Mouse (Mus musculus): ENCODE results near the gene Ikbkg. TPM values are rescaled to one million over a fixed set of nuclear protein-coding genes. Genes with fewer than 3 reads are reported as not detected.

The Ikbkg gene
- total and polyA plus RNA-seq, 2 experiments, result 32.8 to 50.5 TPM

DNA sequence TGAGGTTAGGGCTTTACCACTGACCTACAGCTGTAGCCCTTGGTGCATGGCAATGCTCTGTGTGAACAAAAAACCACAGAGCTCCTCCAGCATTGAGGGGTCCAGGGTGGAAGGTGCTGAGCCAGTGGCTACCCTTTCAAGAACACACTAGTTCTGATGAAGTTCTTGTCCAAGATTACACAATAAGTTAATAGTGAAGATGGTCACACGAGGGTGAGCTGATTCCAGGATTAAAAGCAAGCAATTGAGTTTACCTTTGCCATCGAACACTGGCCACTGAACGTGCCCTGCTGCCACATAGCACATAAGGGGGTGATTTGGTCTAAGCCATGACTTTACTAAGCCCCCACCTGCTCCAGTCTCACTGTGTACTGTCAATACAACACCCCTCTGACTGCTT, 34.0 kb downstream of the Ikbkg start:
- 16% methylated on average over 3 of the region's 3 CpGs for WGBS
- Histone ChIP-seq H3K27me3 (ENCODE audit: control insufficient read depth, insufficient read depth, low read length) (no peaks in the 10 kb centered on the region), H3K9ac (ENCODE audit: low read depth, low read length) (peak overlapping the region; percentile 57; the same call in 1 of the 2 replicates), H3K4me1 (ENCODE audit: control insufficient read depth, insufficient read depth, low read length) (peaks cover 14% of the 10 kb centered on the region), H3K79me2 (ENCODE audit: control insufficient read depth, insufficient read depth, low read length) (peaks cover 10% of the 10 kb centered on the region; the same call in 1 of the 2 replicates), H3K4me3 (ENCODE audit: insufficient read depth, low read depth, low read length) (no peak overlapping the region; the same call in 1 of the 2 replicates), H3K36me3 (ENCODE audit: control insufficient read depth, insufficient read depth, low read length) (peaks cover 16% of the 10 kb centered on the region), H3K27ac (replicated peaks; ENCODE audit: insufficient read depth, low read depth, low read length) (peak overlapping the region; percentile 78)
- peak; percentile 57 for DNase-seq (ENCODE audit: extremely low read depth, low read depth, low spot score)
- no peak for TF ChIP-seq POLR2A (IDR thresholded peaks at IDR 0.05; ENCODE audit: extremely low read depth, insufficient read depth, low read length)
- no peak for TF ChIP-seq CTCF (IDR thresholded peaks at IDR 0.05; ENCODE audit: low read depth, low read length)

DNA sequence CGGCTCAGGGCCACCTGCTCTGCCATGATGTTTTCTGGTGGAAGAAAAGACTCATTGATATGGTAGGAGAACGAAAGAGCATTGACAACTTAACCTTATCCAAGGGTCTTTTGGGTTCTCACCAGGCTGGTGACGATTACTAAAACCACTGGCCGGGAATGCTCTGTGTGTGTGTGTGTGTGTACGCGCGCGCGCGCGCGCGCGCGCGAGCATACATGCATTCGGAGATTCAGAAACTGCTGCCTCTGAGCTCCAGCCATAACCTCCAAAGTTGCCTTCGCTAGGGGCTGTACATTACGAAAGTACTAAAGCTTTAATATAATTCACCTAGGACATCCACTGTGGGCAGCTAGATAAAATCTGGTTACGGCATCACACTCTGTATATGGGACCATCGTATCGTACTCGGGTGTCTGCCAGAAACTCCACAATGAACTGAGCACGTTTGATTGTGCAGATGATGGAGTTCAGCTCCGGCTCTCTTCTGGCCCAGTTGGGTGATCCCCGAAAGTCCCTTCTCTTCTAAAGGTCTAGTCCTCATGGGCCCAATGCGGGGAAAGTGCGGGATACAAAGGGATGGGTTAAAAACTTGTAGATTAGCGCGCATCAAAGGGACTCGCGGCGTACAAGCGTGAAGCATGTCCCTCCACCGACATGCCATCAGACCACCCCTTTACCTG, 35.2 kb downstream of the Ikbkg start:
- peak; percentile 24 for DNase-seq (ENCODE audit: extremely low read depth, low read depth, low spot score)
- Histone ChIP-seq H3K27ac (replicated peaks; ENCODE audit: insufficient read depth, low read depth, low read length) (0 out of 2 replicates have a peak overlapping the region, but pooled peaks have one; percentile 14), H3K27me3 (ENCODE audit: control insufficient read depth, insufficient read depth, low read length) (no peaks in the 10 kb centered on the region), H3K36me3 (ENCODE audit: control insufficient read depth, insufficient read depth, low read length) (peaks cover 24% of the 10 kb centered on the region), H3K9ac (ENCODE audit: low read depth, low read length) (peak overlapping the region; percentile 43), H3K4me1 (ENCODE audit: control insufficient read depth, insufficient read depth, low read length) (peaks cover 14% of the 10 kb centered on the region), H3K4me3 (ENCODE audit: insufficient read depth, low read depth, low read length) (peak overlapping the region; percentile 71), H3K79me2 (ENCODE audit: control insufficient read depth, insufficient read depth, low read length) (peaks cover 10% of the 10 kb centered on the region; the same call in 1 of the 2 replicates)
- TF ChIP-seq POLR2A (IDR thresholded peaks at IDR 0.05; ENCODE audit: extremely low read depth, insufficient read depth, low read length) (no peak), CTCF (IDR thresholded peaks at IDR 0.05; ENCODE audit: low read depth, low read length) (no peak)
- 50% methylated on average over 35 of the region's 35 CpGs for WGBS

DNA sequence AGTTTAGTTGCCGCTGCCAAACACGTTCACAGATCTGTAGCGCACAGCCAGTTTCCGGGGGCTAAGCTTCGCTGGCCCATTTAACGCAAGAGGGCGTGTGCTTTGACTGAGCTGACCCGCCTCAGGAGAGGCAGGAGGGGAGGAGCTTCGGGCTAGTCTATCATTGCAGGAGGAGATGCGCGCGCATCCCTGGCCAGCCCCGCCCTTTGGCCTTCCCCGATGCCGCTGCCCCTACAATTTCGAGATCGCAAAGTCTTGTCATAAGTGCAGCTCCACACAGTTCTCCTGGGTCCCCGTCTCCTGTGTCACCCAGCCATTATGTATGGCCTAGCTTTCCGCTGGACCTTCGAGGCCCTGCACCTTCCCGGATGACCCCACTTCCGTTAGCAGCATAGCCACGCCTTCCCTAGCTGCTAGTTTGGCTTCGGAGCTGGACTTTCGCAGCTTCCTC, 35.8 kb downstream of the Ikbkg start, which contains the start of gene G6pdx:
Gene G6pdx, minus strand, starts transcription at position 369 of the 451 bp plus-strand sequence.
- 1% methylated on average over 25 of the region's 25 CpGs for WGBS
- peak within 1 kb of the TSS; percentile 76 for H3K9ac ChIP-seq (ENCODE audit: low read depth, low read length)
- peaks cover 29% of the 10 kb centered on the region for H3K36me3 ChIP-seq (ENCODE audit: control insufficient read depth, insufficient read depth, low read length)
- TF ChIP-seq CTCF (IDR thresholded peaks at IDR 0.05; ENCODE audit: low read depth, low read length) (peak; percentile 18; the same call in 1 of the 2 replicates), POLR2A (IDR thresholded peaks at IDR 0.05; ENCODE audit: extremely low read depth, insufficient read depth, low read length) (peak; percentile 53; the same call in 1 of the 2 replicates)
- peaks cover 10% of the 10 kb centered on the region; the same call in 1 of the 2 replicates for H3K79me2 ChIP-seq (ENCODE audit: control insufficient read depth, insufficient read depth, low read length)
- peak; percentile 69 for DNase-seq (ENCODE audit: extremely low read depth, low read depth, low spot score)
- no peaks in the 10 kb centered on the region for H3K27me3 ChIP-seq (ENCODE audit: control insufficient read depth, insufficient read depth, low read length)
- peak within 1 kb of the TSS; percentile 71 for H3K4me3 ChIP-seq (ENCODE audit: insufficient read depth, low read depth, low read length)
- H3K27ac ChIP-seq (replicated peaks; ENCODE audit: insufficient read depth, low read depth, low read length), result peak within 1 kb of the TSS; percentile 83
- peaks cover 10% of the 10 kb centered on the region for H3K4me1 ChIP-seq (ENCODE audit: control insufficient read depth, insufficient read depth, low read length)

DNA sequence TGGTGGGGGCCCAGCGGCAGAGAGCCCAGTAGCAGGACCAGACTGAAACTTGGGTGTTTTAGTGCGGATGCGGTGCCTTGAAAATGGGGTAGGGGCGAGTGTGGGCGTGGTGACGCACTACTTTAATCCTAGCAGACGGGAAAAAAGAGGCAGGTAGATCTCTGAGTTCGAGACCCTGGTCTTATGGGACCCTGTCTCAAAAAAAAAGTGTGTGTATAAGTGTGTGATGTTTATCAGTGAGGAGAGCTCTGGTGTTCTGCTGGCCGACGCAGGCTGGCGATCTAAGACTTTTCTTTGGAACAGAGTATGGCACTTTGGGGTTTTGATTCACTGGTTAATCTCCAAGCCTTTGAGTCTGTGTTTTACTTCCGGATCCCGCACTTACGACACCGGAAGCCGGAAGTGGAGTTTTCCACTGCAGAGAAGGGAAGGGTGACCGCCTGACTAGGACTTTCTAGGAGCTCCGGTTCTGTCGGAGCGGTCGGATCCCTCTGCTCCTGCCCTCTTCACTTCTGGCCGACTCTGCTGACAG, 36.3 kb downstream of the Ikbkg start:
- peak overlapping the region; percentile 71 for H3K4me3 ChIP-seq (ENCODE audit: insufficient read depth, low read depth, low read length)
- no peaks in the 10 kb centered on the region for H3K27me3 ChIP-seq (ENCODE audit: control insufficient read depth, insufficient read depth, low read length)
- whole genome bisulfite sequencing, result under 1% methylated on average over 22 of the region's 22 CpGs
- H3K36me3 ChIP-seq (ENCODE audit: control insufficient read depth, insufficient read depth, low read length), result peaks cover 31% of the 10 kb centered on the region
- H3K27ac ChIP-seq (replicated peaks; ENCODE audit: insufficient read depth, low read depth, low read length), result peak overlapping the region; percentile 83
- peaks cover 10% of the 10 kb centered on the region; the same call in 1 of the 2 replicates for H3K79me2 ChIP-seq (ENCODE audit: control insufficient read depth, insufficient read depth, low read length)
- TF ChIP-seq CTCF (IDR thresholded peaks at IDR 0.05; ENCODE audit: low read depth, low read length) (no peak), POLR2A (IDR thresholded peaks at IDR 0.05; ENCODE audit: extremely low read depth, insufficient read depth, low read length) (0 out of 2 replicates have a peak, but pooled peaks have one; percentile 26)
- H3K4me1 ChIP-seq (ENCODE audit: control insufficient read depth, insufficient read depth, low read length), result peaks cover 10% of the 10 kb centered on the region
- peak overlapping the region; percentile 76 for H3K9ac ChIP-seq (ENCODE audit: low read depth, low read length)
- DNase-seq (ENCODE audit: extremely low read depth, low read depth, low spot score), result peak; percentile 62

DNA sequence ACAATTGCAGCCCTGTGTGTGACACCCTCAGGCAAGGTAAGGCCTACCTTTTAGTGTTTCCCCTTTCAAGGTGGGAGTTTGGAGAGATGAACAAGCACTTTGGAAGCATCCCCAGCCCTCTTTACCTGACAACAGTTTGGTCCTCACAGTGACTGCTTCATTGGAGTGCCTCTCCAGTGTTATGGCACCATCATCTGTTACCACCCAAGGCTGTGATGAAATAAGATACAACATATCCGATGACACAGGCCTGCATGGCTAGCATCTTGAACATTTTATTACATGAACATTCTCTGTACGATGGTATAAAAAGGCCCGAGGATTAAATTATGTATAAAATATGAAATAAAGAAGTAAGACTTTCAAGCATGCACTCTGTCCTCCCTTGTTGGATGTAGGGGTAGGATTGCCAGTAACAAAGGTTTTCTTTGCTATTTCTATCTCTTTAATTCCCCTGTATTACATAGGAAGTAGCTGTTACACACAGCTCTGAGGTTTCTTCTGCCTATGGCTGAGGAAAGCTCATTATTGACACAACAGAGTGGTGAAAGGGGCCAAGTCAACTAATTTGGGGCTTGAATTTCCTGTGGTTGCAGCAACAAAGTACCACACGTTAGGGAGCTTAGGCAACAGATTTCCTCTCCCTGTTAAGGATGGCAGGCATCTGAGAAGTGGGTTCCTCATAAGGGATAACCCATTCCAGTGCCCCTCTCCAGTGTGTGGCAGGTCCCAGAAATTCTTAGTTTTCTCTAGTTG, 58.2 kb downstream of the Ikbkg start:
- TF ChIP-seq CTCF (IDR thresholded peaks at IDR 0.05; ENCODE audit: low read depth, low read length) (no peak), POLR2A (IDR thresholded peaks at IDR 0.05; ENCODE audit: extremely low read depth, insufficient read depth, low read length) (no peak)
- Histone ChIP-seq H3K9ac (ENCODE audit: low read depth, low read length) (no peak overlapping the region), H3K4me3 (ENCODE audit: insufficient read depth, low read depth, low read length) (no peak overlapping the region), H3K27ac (replicated peaks; ENCODE audit: insufficient read depth, low read depth, low read length) (no peak overlapping the region), H3K79me2 (ENCODE audit: control insufficient read depth, insufficient read depth, low read length) (no peaks in the 10 kb centered on the region), H3K36me3 (ENCODE audit: control insufficient read depth, insufficient read depth, low read length) (peaks cover 45% of the 10 kb centered on the region), H3K4me1 (ENCODE audit: control insufficient read depth, insufficient read depth, low read length) (no peaks in the 10 kb centered on the region), H3K27me3 (ENCODE audit: control insufficient read depth, insufficient read depth, low read length) (no peaks in the 10 kb centered on the region)
- WGBS, result 64% methylated on average over 4 of the region's 4 CpGs
- DNase-seq (ENCODE audit: extremely low read depth, low read depth, low spot score), result no peak
